Mouse (Mus musculus): ENCODE measurements around the gene Tmem263. TPM values are rescaled to one million over a fixed set of nuclear protein-coding genes. Genes with fewer than 3 reads are reported as not detected.

Tmem263 gene
- polyA plus RNA-seq (2016; fragmentation: Nextera tagmentation; extraction: Ambion mirVana) = 52.5 and 59.8 TPM in 2 replicates

DNA sequence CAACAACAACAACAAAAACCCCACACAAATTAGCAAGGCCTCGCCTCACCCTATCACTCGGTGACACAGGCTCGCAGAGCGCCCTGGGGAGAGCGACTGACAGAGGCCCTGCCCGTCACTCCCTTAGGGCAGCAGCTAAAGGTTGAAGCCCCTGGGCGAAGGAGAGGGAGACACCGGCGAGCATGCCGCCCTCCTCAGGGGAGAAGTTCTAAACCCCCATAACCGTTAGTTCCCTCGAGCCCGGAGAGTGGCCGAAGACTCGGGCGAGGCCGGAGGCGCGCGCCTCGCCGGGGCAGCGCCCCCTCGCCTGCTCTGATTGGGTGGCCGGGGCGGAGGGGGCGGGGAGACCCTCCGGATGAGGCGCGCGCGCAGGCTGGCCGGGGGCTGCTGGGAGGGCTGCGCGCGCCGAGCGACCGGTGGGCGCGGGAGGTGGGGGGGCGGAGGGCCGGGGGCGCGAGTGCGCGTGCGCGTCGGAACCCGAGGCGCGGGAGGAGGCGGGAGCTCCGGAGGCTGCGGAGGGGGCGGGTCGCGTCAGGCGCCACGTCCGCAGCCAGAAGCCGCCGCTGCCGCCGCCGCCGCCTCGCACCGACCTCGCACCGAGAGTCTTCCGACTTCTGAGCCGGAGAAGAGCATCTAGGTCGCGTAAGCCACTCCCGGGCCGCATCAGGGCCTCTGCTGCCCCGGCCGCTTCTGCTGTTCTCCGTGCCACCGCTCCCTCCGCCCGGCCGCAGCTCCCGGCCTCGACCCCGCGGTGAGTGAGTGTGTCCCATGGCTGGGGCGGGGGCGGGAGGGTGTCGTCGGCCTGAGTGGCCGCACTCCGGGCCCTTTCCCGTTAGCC is at the start of gene Tmem263, which contains the start of gene Fhl4:
Tmem263 (plus strand) TSS at position 381 of the 838 bp plus-strand sequence.
Fhl4 (minus strand) TSS at position 249 of the 838 bp plus-strand sequence.
- WGBS = under 1% methylated on average over 89 of the region's 96 CpGs
- H3K9me3 ChIP-seq = no peaks in the 10 kb centered on the region
- DNase-seq (ENCODE audit: low spot score) = peak; percentile 96

DNA sequence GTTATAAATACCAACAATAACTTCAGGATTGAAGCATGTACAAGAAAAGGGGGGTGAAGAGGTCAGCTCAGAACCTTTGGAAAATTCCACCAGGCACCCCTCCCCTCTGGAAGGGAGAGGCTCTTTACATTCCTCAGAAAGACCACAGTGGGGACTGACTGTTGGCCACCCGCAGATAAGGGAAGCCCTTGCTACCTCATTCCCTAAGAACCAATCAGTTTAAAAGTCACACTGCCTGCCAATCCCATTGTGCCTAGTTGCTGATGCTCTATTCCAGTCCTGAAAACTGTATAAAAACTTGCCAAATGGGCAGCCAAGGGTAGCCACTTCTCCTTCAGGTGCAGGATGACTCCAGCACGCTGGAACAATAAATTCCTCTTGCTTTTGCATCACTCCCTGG is 47.6 kb upstream of the Tmem263 start:
- H3K4me1 ChIP-seq = no peaks in the 10 kb centered on the region
- 77% methylated on average over 2 of the region's 2 CpGs for WGBS
- H3K4me3 ChIP-seq = no peak overlapping the region
- no peak overlapping the region for H3K27ac ChIP-seq
- H3K9me3 ChIP-seq = no peaks in the 10 kb centered on the region
- no peak for DNase-seq (ENCODE audit: low spot score)
- H3K36me3 ChIP-seq = no peaks in the 10 kb centered on the region
- H3K27me3 ChIP-seq (ENCODE audit: insufficient read depth, poor library complexity, severe bottlenecking) = no peaks in the 10 kb centered on the region

More for the DNA sequence above, at the start of gene Tmem263, which contains the start of gene Fhl4:
- H3K4me3 ChIP-seq = peak within 1 kb of the TSS; percentile 99
- H3K27ac ChIP-seq = peak within 1 kb of the TSS; percentile 97
- no peaks in the 10 kb centered on the region for H3K27me3 ChIP-seq (ENCODE audit: insufficient read depth, poor library complexity, severe bottlenecking)
- no peaks in the 10 kb centered on the region for H3K36me3 ChIP-seq
- peaks cover 9% of the 10 kb centered on the region for H3K4me1 ChIP-seq

- H3K4me1 ChIP-seq = no peaks in the 10 kb centered on the region
- no peak overlapping the region for H3K27ac ChIP-seq
- H3K9me3 ChIP-seq = no peaks in the 10 kb centered on the region
- no peaks in the 10 kb centered on the region for H3K27me3 ChIP-seq (ENCODE audit: insufficient read depth, poor library complexity, severe bottlenecking)
- H3K4me3 ChIP-seq = no peak overlapping the region
- H3K36me3 ChIP-seq = no peaks in the 10 kb centered on the region
- 53% methylated on average over 4 of the region's 4 CpGs for WGBS
- no peak for DNase-seq (ENCODE audit: low spot score)
Observed at GRCm38 (mm10) chr10:85071605-85072152, 30.7 kb upstream of the Tmem263 start.

GRCm38 (mm10) chr10:85101841-85102240 is 586 bp upstream of the Tmem263 start:
- no peaks in the 10 kb centered on the region for H3K27me3 ChIP-seq (ENCODE audit: insufficient read depth, poor library complexity, severe bottlenecking)
- no peaks in the 10 kb centered on the region for H3K9me3 ChIP-seq

DNA sequence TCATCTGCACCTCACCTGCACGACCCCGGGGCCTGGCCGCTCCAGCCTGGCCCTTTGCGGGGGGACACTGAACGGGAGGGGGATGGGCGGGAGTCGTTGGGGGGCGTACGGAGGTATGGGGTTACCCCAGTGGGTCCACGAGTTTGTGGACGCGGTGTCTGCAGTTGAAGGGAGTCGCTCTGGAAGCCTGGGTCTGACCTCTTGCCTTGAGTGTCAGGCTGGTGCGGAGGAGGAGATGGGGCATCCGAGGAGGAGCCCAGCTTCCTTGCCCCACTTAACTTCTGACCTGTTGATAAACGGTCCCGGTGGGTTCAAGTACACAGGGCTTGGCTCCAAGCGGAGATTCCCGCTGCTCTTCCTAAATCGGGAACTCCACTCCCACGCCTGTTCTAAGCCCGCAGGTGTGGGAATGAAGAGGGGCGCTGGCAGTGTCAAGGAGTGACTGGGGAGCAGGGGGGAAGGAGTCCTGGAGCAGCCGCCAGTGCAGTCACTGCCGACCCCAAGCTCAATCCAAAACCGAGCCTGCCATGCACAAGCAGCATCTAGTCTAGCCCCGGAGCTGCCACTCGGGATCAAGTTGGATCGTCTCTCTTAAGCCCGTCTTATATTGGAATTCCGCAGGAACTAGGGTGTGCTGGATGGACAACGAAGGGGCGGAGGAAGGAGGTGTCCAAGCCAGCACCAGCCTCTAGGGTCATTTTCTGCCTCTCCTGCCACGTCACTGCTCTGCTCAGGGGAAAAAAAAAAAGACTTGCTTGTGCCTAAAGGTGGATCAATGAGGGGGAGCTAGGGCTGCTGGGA is 858 bp downstream of the Tmem263 start:
- Histone ChIP-seq H3K27ac (peak overlapping the region; percentile 97), H3K36me3 (no peaks in the 10 kb centered on the region), H3K9me3 (no peaks in the 10 kb centered on the region), H3K4me3 (peak overlapping the region; percentile 99), H3K27me3 (ENCODE audit: insufficient read depth, poor library complexity, severe bottlenecking) (no peaks in the 10 kb centered on the region), H3K4me1 (peaks cover 9% of the 10 kb centered on the region)
- peak; percentile 85 for DNase-seq (ENCODE audit: low spot score)
- under 1% methylated on average over 34 of the region's 34 CpGs for WGBS

More at GRCm38 (mm10) chr10:85101841-85102240, 586 bp upstream of the Tmem263 start:
- H3K36me3 ChIP-seq = no peaks in the 10 kb centered on the region
- peaks cover 9% of the 10 kb centered on the region for H3K4me1 ChIP-seq
- H3K27ac ChIP-seq = peak overlapping the region; percentile 97
- DNase-seq (ENCODE audit: low spot score) = no peak
- peak overlapping the region; percentile 99 for H3K4me3 ChIP-seq
- WGBS = under 1% methylated on average over 10 of the region's 10 CpGs

DNA sequence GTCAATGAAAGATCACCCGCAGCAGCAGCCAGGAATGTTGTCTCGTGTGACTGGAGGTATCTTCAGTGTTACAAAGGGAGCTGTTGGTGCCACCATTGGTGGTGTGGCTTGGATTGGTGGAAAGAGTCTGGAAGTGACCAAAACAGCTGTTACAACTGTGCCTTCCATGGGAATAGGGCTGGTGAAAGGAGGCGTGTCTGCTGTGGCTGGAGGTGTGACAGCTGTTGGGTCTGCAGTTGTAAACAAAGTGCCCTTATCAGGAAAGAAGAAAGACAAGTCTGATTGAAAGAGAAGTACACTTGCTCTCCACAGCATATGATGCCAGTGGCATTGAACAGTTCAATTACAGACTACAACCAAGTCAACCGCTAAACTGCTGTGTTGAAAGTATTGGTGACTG is 12.0 kb downstream of the Tmem263 start:
- no peak for DNase-seq (ENCODE audit: low spot score)
- Histone ChIP-seq H3K27me3 (ENCODE audit: insufficient read depth, poor library complexity, severe bottlenecking) (no peaks in the 10 kb centered on the region), H3K4me1 (peaks cover 6% of the 10 kb centered on the region; the same call in 1 of the 2 replicates), H3K36me3 (peaks cover 45% of the 10 kb centered on the region), H3K9me3 (no peaks in the 10 kb centered on the region), H3K4me3 (no peak overlapping the region), H3K27ac (no peak overlapping the region)
- 61% methylated on average over 4 of the region's 4 CpGs for WGBS

DNA sequence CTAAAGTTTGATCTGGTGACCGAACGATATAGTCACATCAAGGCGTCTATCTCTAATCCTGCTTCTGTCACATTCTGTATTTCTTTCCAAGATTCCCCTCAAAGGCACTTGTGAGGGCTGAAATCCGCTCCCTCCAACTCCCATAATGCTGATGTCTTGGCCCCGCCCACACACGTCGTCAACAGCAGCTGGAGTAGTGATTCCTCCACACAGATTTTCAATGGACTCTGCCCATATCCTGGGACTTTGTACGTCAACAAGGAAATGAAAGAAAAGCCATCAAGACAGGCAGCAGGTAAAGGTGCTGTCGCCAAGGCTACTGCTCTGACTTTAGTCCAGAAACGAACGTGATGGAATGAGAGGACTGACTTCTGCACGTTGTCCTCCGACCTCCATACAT is 22.8 kb downstream of the Tmem263 start:
- Histone ChIP-seq H3K9me3 (no peaks in the 10 kb centered on the region), H3K4me1 (peaks cover 11% of the 10 kb centered on the region), H3K27ac (no peak overlapping the region), H3K4me3 (no peak overlapping the region), H3K36me3 (peaks cover 28% of the 10 kb centered on the region), H3K27me3 (ENCODE audit: insufficient read depth, poor library complexity, severe bottlenecking) (no peaks in the 10 kb centered on the region)
- no peak for DNase-seq (ENCODE audit: low spot score)
- whole genome bisulfite sequencing = 81% methylated on average over 13 of the region's 13 CpGs

GRCm38 (mm10) chr10:85127395-85128287 is 25.2 kb downstream of the Tmem263 start, which contains the start of gene Mterf2:
TSS of gene Mterf2 (minus strand) at chr10:85128027.
- Histone ChIP-seq H3K4me3 (peak within 1 kb of the TSS; percentile 76), H3K27ac (peak within 1 kb of the TSS; percentile 85), H3K9me3 (no peaks in the 10 kb centered on the region), H3K4me1 (peaks cover 11% of the 10 kb centered on the region), H3K36me3 (peaks cover 11% of the 10 kb centered on the region; the same call in 1 of the 2 replicates), H3K27me3 (ENCODE audit: insufficient read depth, poor library complexity, severe bottlenecking) (no peaks in the 10 kb centered on the region)
- WGBS = 8% methylated on average over 20 of the region's 20 CpGs
- DNase-seq (ENCODE audit: low spot score) = peak; percentile 98

DNA sequence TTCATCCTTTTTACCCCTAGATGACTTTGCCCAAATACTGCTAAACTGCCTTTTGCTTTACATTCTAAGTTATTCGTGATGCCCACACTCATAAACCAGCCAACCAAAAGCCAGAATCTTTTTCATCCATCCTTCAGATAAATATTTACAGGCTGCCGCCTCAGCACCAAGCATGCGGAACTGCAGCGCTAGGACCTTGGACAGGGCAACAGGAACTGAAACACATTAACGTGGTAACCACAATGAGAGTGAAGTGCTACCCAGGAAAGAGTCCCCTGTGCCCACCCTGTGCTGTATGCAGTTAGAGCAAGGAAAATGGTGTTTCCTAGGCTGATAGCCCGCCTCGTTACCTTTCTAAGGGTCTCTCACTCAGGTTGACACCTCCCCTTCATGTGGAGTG is 26.0 kb downstream of the Tmem263 start:
- Histone ChIP-seq H3K4me3 (peak overlapping the region; percentile 76), H3K9me3 (no peaks in the 10 kb centered on the region), H3K27me3 (ENCODE audit: insufficient read depth, poor library complexity, severe bottlenecking) (no peaks in the 10 kb centered on the region), H3K4me1 (peaks cover 11% of the 10 kb centered on the region), H3K36me3 (peaks cover 10% of the 10 kb centered on the region; the same call in 1 of the 2 replicates), H3K27ac (peak overlapping the region; percentile 85; the same call in 1 of the 2 replicates)
- DNase-seq (ENCODE audit: low spot score) = no peak
- WGBS = 22% methylated on average over 7 of the region's 7 CpGs

GRCm38 (mm10) chr10:85136573-85136972 is 34.1 kb downstream of the Tmem263 start:
- Histone ChIP-seq H3K9me3 (no peaks in the 10 kb centered on the region), H3K4me1 (no peaks in the 10 kb centered on the region), H3K4me3 (no peak overlapping the region), H3K36me3 (peaks cover 2% of the 10 kb centered on the region; the same call in 1 of the 2 replicates), H3K27me3 (ENCODE audit: insufficient read depth, poor library complexity, severe bottlenecking) (no peaks in the 10 kb centered on the region), H3K27ac (no peak overlapping the region)
- DNase-seq (ENCODE audit: low spot score) = no peak
- WGBS = 87% methylated on average over 6 of the region's 6 CpGs

GRCm38 (mm10) chr10:85141465-85141864 is 39.0 kb downstream of the Tmem263 start:
- Histone ChIP-seq H3K27ac (no peak overlapping the region), H3K4me1 (no peaks in the 10 kb centered on the region), H3K4me3 (no peak overlapping the region), H3K36me3 (peaks cover 26% of the 10 kb centered on the region), H3K9me3 (no peaks in the 10 kb centered on the region), H3K27me3 (ENCODE audit: insufficient read depth, poor library complexity, severe bottlenecking) (no peaks in the 10 kb centered on the region)
- no peak for DNase-seq (ENCODE audit: low spot score)
- WGBS = 73% methylated on average over 9 of the region's 9 CpGs

- H3K36me3 ChIP-seq = peaks cover 33% of the 10 kb centered on the region
- DNase-seq (ENCODE audit: low spot score) = no peak
- H3K27me3 ChIP-seq (ENCODE audit: insufficient read depth, poor library complexity, severe bottlenecking) = no peaks in the 10 kb centered on the region
- H3K9me3 ChIP-seq = no peaks in the 10 kb centered on the region
- WGBS = 86% methylated on average over 14 of the region's 14 CpGs
- H3K27ac ChIP-seq = no peak overlapping the region
- H3K4me1 ChIP-seq = no peaks in the 10 kb centered on the region
- no peak overlapping the region for H3K4me3 ChIP-seq
Observed at GRCm38 (mm10) chr10:85146282-85146681, 43.9 kb downstream of the Tmem263 start.

All from heart, embryonic 10.5 days (tissue).